Mouse (Mus musculus): ENCODE measurements around the gene Zfp30.

The Zfp30 gene

GRCm38 (mm10) chr7:29783871-29784551 is at the start of gene Zfp30:
Zfp30 (plus strand) TSS chr7:29783998.
- peak; percentile 82 for DNase-seq (ENCODE audit: low spot score)

GRCm38 (mm10) chr7:29742258-29742657 is 41.5 kb upstream of the Zfp30 start:
- no peak for DNase-seq (ENCODE audit: low spot score)

- no peak for DNase-seq (ENCODE audit: low spot score)
Measured at GRCm38 (mm10) chr7:29760476-29760875, 23.3 kb upstream of the Zfp30 start.

GRCm38 (mm10) chr7:29764702-29765101 is 19.1 kb upstream of the Zfp30 start:
- no peak for DNase-seq (ENCODE audit: low spot score)

GRCm38 (mm10) chr7:29767058-29767686 is 16.6 kb upstream of the Zfp30 start:
- peak; percentile 72 for DNase-seq (ENCODE audit: low spot score)

- peak; percentile 76 for DNase-seq (ENCODE audit: low spot score)
Measured at GRCm38 (mm10) chr7:29768090-29768900, 15.5 kb upstream of the Zfp30 start, which contains the start of gene Zfp84. Zfp84 (plus strand) TSS chr7:29768552.

- DNase-seq (ENCODE audit: low spot score) = no peak
Measured at GRCm38 (mm10) chr7:29768980-29769379, 14.8 kb upstream of the Zfp30 start.

- no peak for DNase-seq (ENCODE audit: low spot score)
Measured at GRCm38 (mm10) chr7:29773503-29773902, 10.3 kb upstream of the Zfp30 start.

- no peak for DNase-seq (ENCODE audit: low spot score)
Measured at GRCm38 (mm10) chr7:29774371-29774770, 9.4 kb upstream of the Zfp30 start.

- DNase-seq (ENCODE audit: low spot score) = no peak
Measured at GRCm38 (mm10) chr7:29776568-29776967, 7.2 kb upstream of the Zfp30 start.

GRCm38 (mm10) chr7:29777372-29777771 is 6.4 kb upstream of the Zfp30 start:
- DNase-seq (ENCODE audit: low spot score) = no peak

- no peak for DNase-seq (ENCODE audit: low spot score)
Measured at GRCm38 (mm10) chr7:29785023-29785422, 1.2 kb downstream of the Zfp30 start.

GRCm38 (mm10) chr7:29785888-29786287 is 2.1 kb downstream of the Zfp30 start:
- no peak for DNase-seq (ENCODE audit: low spot score)

GRCm38 (mm10) chr7:29792906-29793305 is 9.1 kb downstream of the Zfp30 start:
- DNase-seq (ENCODE audit: low spot score) = no peak

GRCm38 (mm10) chr7:29807046-29807445 is 23.2 kb downstream of the Zfp30 start:
- DNase-seq (ENCODE audit: low spot score) = no peak

- no peak for DNase-seq (ENCODE audit: low spot score)
Measured at GRCm38 (mm10) chr7:29812244-29812643, 28.4 kb downstream of the Zfp30 start.

- no peak for DNase-seq (ENCODE audit: low spot score)
Measured at GRCm38 (mm10) chr7:29814381-29814780, 30.6 kb downstream of the Zfp30 start.

- DNase-seq (ENCODE audit: low spot score) = no peak
Measured at GRCm38 (mm10) chr7:29815061-29815784, 31.4 kb downstream of the Zfp30 start.

GRCm38 (mm10) chr7:29815910-29816429 is 32.2 kb downstream of the Zfp30 start, which contains the start of gene Zfp790:
Zfp790 (plus strand) TSS chr7:29816114.
- peak; percentile 79 for DNase-seq (ENCODE audit: low spot score)

GRCm38 (mm10) chr7:29818619-29819254 is 34.9 kb downstream of the Zfp30 start:
- DNase-seq (ENCODE audit: low spot score) = peak; percentile 43

- no peak for DNase-seq (ENCODE audit: low spot score)
Measured at GRCm38 (mm10) chr7:29828001-29828400, 44.2 kb downstream of the Zfp30 start.

All from ovary, postnatal 36 days (tissue).